Mouse (Mus musculus): ENCODE data around the gene Hrc. TPM values are rescaled to one million over a fixed set of nuclear protein-coding genes. Genes with fewer than 3 reads are reported as not detected.

The Hrc gene
- total and polyA plus RNA-seq, 2 experiments from 2014 or later: 0.33 to 0.49 TPM

- Histone ChIP-seq H3K9me3 (ENCODE audit: low read length) (no peaks in the 10 kb centered on the region), H3K4me1 (ENCODE audit: insufficient read depth, low read length) (no peaks in the 10 kb centered on the region), H3K27me3 (ENCODE audit: insufficient read depth, low read length) (no peaks in the 10 kb centered on the region), H3K36me3 (ENCODE audit: insufficient read depth, low read length) (peaks cover 12% of the 10 kb centered on the region; the same call in 1 of the 2 replicates), H3K9ac (replicated peaks; ENCODE audit: low read length, poor library complexity, severe bottlenecking) (no peak overlapping the region), H3K27ac (ENCODE audit: low read depth, low read length) (0 out of 2 replicates have a peak overlapping the region, but pooled peaks have one; percentile 18), H3K4me3 (ENCODE audit: low read depth, low read length) (no peak overlapping the region), H3K4me2 (ENCODE audit: low read depth, low read length, poor library complexity, severe bottlenecking) (no peak overlapping the region)
- no peak for TF ChIP-seq CTCF (IDR thresholded peaks at IDR 0.05)
- ATAC-seq (ENCODE audit: low FRiP score): no peak
- peak; percentile 29 for DNase-seq (ENCODE audit: low spot score)
- 32% methylated on average over 10 of the region's 10 CpGs for WGBS
Observed at GRCm38 (mm10) chr7:45312686-45313453, 22.2 kb upstream of the Hrc start.

- no peak for TF ChIP-seq CTCF (IDR thresholded peaks at IDR 0.05)
- Histone ChIP-seq H3K4me2 (ENCODE audit: low read depth, low read length, poor library complexity, severe bottlenecking) (no peak overlapping the region), H3K4me3 (ENCODE audit: low read depth, low read length) (no peak overlapping the region), H3K27me3 (ENCODE audit: insufficient read depth, low read length) (no peaks in the 10 kb centered on the region), H3K27ac (ENCODE audit: low read depth, low read length) (0 out of 2 replicates have a peak overlapping the region, but pooled peaks have one; percentile 18), H3K9me3 (ENCODE audit: low read length) (no peaks in the 10 kb centered on the region), H3K4me1 (ENCODE audit: insufficient read depth, low read length) (no peaks in the 10 kb centered on the region), H3K9ac (replicated peaks; ENCODE audit: low read length, poor library complexity, severe bottlenecking) (no peak overlapping the region), H3K36me3 (ENCODE audit: insufficient read depth, low read length) (peaks cover 13% of the 10 kb centered on the region)
- 40% methylated on average over 9 of the region's 9 CpGs for WGBS
- no peak for DNase-seq (ENCODE audit: low spot score)
- no peak for ATAC-seq (ENCODE audit: low FRiP score)
Observed at GRCm38 (mm10) chr7:45313495-45313894, 21.6 kb upstream of the Hrc start.

GRCm38 (mm10) chr7:45315182-45315701 lies 19.8 kb upstream of the Hrc start:
- H3K9ac ChIP-seq (replicated peaks; ENCODE audit: low read length, poor library complexity, severe bottlenecking): no peak overlapping the region
- ATAC-seq (ENCODE audit: low FRiP score) (no peak), DNase-seq (ENCODE audit: low spot score) (no peak)
- no peaks in the 10 kb centered on the region for H3K4me1 ChIP-seq (ENCODE audit: insufficient read depth, low read length)
- no peak overlapping the region for H3K4me2 ChIP-seq (ENCODE audit: low read depth, low read length, poor library complexity, severe bottlenecking)
- H3K36me3 ChIP-seq (ENCODE audit: insufficient read depth, low read length): peaks cover 16% of the 10 kb centered on the region
- no peaks in the 10 kb centered on the region for H3K9me3 ChIP-seq (ENCODE audit: low read length)
- H3K4me3 ChIP-seq (ENCODE audit: low read depth, low read length): no peak overlapping the region
- H3K27me3 ChIP-seq (ENCODE audit: insufficient read depth, low read length): no peaks in the 10 kb centered on the region
- H3K27ac ChIP-seq (ENCODE audit: low read depth, low read length): no peak overlapping the region
- TF ChIP-seq CTCF (IDR thresholded peaks at IDR 0.05): no peak
- 86% methylated on average over 10 of the region's 10 CpGs for WGBS

- Histone ChIP-seq H3K4me2 (ENCODE audit: low read depth, low read length, poor library complexity, severe bottlenecking) (no peak overlapping the region), H3K27me3 (ENCODE audit: insufficient read depth, low read length) (no peaks in the 10 kb centered on the region), H3K4me1 (ENCODE audit: insufficient read depth, low read length) (no peaks in the 10 kb centered on the region), H3K36me3 (ENCODE audit: insufficient read depth, low read length) (peaks cover 15% of the 10 kb centered on the region), H3K9ac (replicated peaks; ENCODE audit: low read length, poor library complexity, severe bottlenecking) (no peak overlapping the region), H3K9me3 (ENCODE audit: low read length) (no peaks in the 10 kb centered on the region), H3K27ac (ENCODE audit: low read depth, low read length) (no peak overlapping the region), H3K4me3 (ENCODE audit: low read depth, low read length) (no peak overlapping the region)
- no peak for ATAC-seq (ENCODE audit: low FRiP score)
- WGBS: 93% methylated on average over 14 of the region's 14 CpGs
- TF ChIP-seq CTCF (IDR thresholded peaks at IDR 0.05): no peak
- DNase-seq (ENCODE audit: low spot score): no peak
Observed at GRCm38 (mm10) chr7:45316536-45316935, 18.6 kb upstream of the Hrc start.

- 87% methylated on average over 4 of the region's 4 CpGs for WGBS
- Histone ChIP-seq H3K9me3 (ENCODE audit: low read length) (no peaks in the 10 kb centered on the region), H3K9ac (replicated peaks; ENCODE audit: low read length, poor library complexity, severe bottlenecking) (no peak overlapping the region), H3K4me3 (ENCODE audit: low read depth, low read length) (no peak overlapping the region), H3K36me3 (ENCODE audit: insufficient read depth, low read length) (peaks cover 27% of the 10 kb centered on the region), H3K27ac (ENCODE audit: low read depth, low read length) (no peak overlapping the region), H3K27me3 (ENCODE audit: insufficient read depth, low read length) (no peaks in the 10 kb centered on the region), H3K4me2 (ENCODE audit: low read depth, low read length, poor library complexity, severe bottlenecking) (no peak overlapping the region), H3K4me1 (ENCODE audit: insufficient read depth, low read length) (no peaks in the 10 kb centered on the region)
- no peak for DNase-seq (ENCODE audit: low spot score)
- TF ChIP-seq CTCF (IDR thresholded peaks at IDR 0.05): no peak
- no peak for ATAC-seq (ENCODE audit: low FRiP score)
Observed at GRCm38 (mm10) chr7:45322245-45322644, 12.8 kb upstream of the Hrc start.

DNA sequence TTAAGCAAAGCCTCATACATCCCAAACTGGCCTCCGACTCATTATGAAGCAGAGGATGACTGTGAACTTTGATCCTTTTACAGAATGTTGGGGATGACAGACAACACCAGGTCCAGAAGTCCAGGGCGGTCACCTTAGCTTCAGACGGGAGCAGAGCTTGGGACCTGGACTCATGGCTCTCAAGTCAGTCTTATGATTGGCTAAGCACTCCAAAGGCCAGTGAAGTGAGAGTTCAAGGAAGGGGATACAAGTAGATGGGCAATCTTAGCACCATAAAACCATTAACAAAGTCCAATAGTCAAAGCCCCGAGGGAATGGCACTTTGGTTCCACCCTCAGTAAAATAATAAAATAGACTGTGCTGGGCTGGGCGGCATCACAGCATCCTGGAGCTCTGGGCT lies 12.0 kb upstream of the Hrc start:
- H3K4me1 ChIP-seq (ENCODE audit: insufficient read depth, low read length): no peaks in the 10 kb centered on the region
- H3K4me2 ChIP-seq (ENCODE audit: low read depth, low read length, poor library complexity, severe bottlenecking): no peak overlapping the region
- no peaks in the 10 kb centered on the region for H3K27me3 ChIP-seq (ENCODE audit: insufficient read depth, low read length)
- no peak for TF ChIP-seq CTCF (IDR thresholded peaks at IDR 0.05)
- H3K4me3 ChIP-seq (ENCODE audit: low read depth, low read length): no peak overlapping the region
- whole genome bisulfite sequencing: 93% methylated on average over 5 of the region's 5 CpGs
- ATAC-seq (ENCODE audit: low FRiP score) (no peak), DNase-seq (ENCODE audit: low spot score) (no peak)
- H3K27ac ChIP-seq (ENCODE audit: low read depth, low read length): no peak overlapping the region
- peaks cover 20% of the 10 kb centered on the region for H3K36me3 ChIP-seq (ENCODE audit: insufficient read depth, low read length)
- H3K9me3 ChIP-seq (ENCODE audit: low read length): no peaks in the 10 kb centered on the region
- no peak overlapping the region for H3K9ac ChIP-seq (replicated peaks; ENCODE audit: low read length, poor library complexity, severe bottlenecking)

Measured in midbrain, postnatal 0 days (tissue).